Mouse (Mus musculus) embryonic facial prominence, embryonic 13.5 days (tissue): ENCODE results near the gene Cycs. TPM values are rescaled to one million over a fixed set of nuclear protein-coding genes. Genes with fewer than 3 reads are reported as not detected.

Experiments used
- ATAC-seq: fragments of 200-750 bp; cut with Nextera tagmentation; 2 replicates; pipeline ENCODE4 v1.8.0; 2017; ENCODE audit warnings: low read depth; ENCODE audit not compliant: insufficient number of reproducible peaks, insufficient read depth, low FRiP score, low TSS enrichment
- H3K27ac ChIP-seq: fragments of 300-500 bp; sonication (generic); 2 replicates; pipeline ENCODE4 v1.5.1; 2015; ENCODE audit warnings: moderate library complexity, mild to moderate bottlenecking, inconsistent platforms
- H3K27me3 ChIP-seq: fragments of 300-500 bp; sonication (generic); 2 replicates; pipeline ENCODE4 v1.6.1; 2015; ENCODE audit warnings: mild to moderate bottlenecking, inconsistent platforms
- H3K36me3 ChIP-seq: fragments of 300-500 bp; sonication (generic); 2 replicates; pipeline ENCODE4 v1.6.1; 2015; ENCODE audit warnings: mild to moderate bottlenecking, inconsistent platforms
- H3K4me1 ChIP-seq: fragments of 300-500 bp; sonication (generic); 2 replicates; pipeline ENCODE4 v1.6.1; 2015; ENCODE audit warnings: inconsistent platforms
- H3K4me2 ChIP-seq: fragments of 300-500 bp; sonication (generic); 2 replicates; pipeline ENCODE4 v1.6.1; 2015; ENCODE audit warnings: moderate library complexity, mild to moderate bottlenecking, inconsistent platforms
- H3K4me3 ChIP-seq: fragments of 300-500 bp; sonication (generic); 2 replicates; pipeline ENCODE4 v1.5.1; 2015; ENCODE audit warnings: mild to moderate bottlenecking, inconsistent platforms
- H3K9ac ChIP-seq: fragments of 300-500 bp; sonication (generic); 2 replicates; pipeline ENCODE4 v1.6.1; 2015; ENCODE audit warnings: mild to moderate bottlenecking, inconsistent platforms
- H3K9me3 ChIP-seq: fragments of 300-500 bp; sonication (generic); 2 replicates; pipeline ENCODE4 v1.6.1; 2016; ENCODE audit warnings: inconsistent platforms
- WGBS: fragments of 180-500 bp; shearing (Covaris S2); methylation state at CpG from one replicate; pipeline ENCODE4 v1.1.7; 2015; ENCODE audit warnings: mixed read lengths; 5-methylcytosine and 5-hydroxymethylcytosine counted together
- microRNA-seq: library from miRNA; unstranded; fragments of <30 nt; microRNA quantifications from one replicate; pipeline ENCODE4, GENCODE M21; 2016
- polyA plus RNA-seq: library from polyadenylated mRNA; unstranded; fragments of >200 nt; fragmentation: Nextera tagmentation; extraction: Ambion mirVana; gene quantifications from 2 replicates; pipeline ENCODE4 v1.2.1, GENCODE M21; 2015

Gene Cycs
- polyA plus RNA-seq, 1 experiment from 2014 or later, result 67.8 TPM

DNA sequence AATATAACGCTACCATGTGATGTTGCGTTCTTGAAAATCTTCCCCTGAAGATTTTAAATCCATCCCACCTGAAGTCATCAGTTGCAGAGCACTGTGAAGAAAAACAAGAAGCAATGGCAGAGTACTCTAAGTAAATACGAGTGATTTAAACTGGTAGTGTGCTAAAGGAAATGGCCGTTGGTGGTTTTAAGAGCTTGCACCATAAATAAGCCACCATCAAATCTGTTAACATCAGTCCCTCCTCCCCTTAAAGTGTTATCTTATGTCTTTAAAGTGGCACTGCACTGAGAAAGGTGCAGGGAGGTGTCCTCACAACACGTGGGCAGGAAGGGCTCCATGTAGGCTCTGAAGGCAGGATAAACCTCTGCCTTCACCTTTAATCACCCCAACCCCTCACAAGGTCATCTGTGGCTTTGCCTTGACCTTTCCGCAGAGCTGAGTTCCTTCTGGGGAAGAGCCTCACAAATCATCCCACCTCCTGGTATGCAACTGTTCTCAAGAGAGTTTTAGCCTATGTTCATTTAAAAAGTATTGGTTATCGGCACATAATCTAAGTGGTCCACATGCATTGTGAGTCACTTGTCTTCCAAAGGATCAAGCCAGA is 44.7 kb downstream of the Cycs start:
- no peaks in the 10 kb centered on the region for H3K27me3 ChIP-seq
- WGBS, result 84% methylated on average over 7 of the region's 7 CpGs
- no peak overlapping the region for H3K9ac ChIP-seq
- H3K27ac ChIP-seq, result no peak overlapping the region
- H3K4me3 ChIP-seq, result no peak overlapping the region
- H3K4me2 ChIP-seq, result no peak overlapping the region
- H3K4me1 ChIP-seq, result peaks cover 3% of the 10 kb centered on the region; the same call in 1 of the 2 replicates
- no peaks in the 10 kb centered on the region for H3K9me3 ChIP-seq
- no peak for ATAC-seq
- no peaks in the 10 kb centered on the region for H3K36me3 ChIP-seq

DNA sequence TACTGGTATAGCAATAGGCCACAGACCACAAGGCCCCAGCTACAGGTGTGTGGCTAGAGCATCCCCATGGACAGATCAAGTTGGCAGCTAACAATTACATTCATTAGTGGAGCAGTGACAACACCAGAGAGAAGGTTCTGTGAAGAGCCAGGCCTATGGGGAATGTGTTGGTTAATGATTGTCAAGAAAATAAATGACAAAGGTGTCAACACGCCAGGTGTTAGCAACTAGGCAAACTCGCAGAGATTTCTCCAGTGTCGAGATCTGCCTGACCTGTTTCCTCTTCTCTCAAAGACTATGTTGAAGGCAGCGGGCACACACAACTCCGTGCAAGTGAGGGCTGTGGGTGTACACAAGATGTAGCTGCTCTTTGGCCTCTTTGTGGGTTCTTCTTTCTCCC is 46.2 kb downstream of the Cycs start:
- Histone ChIP-seq H3K36me3 (no peaks in the 10 kb centered on the region), H3K27me3 (no peaks in the 10 kb centered on the region), H3K4me1 (no peaks in the 10 kb centered on the region), H3K27ac (no peak overlapping the region), H3K4me3 (no peak overlapping the region), H3K4me2 (no peak overlapping the region), H3K9ac (no peak overlapping the region), H3K9me3 (no peaks in the 10 kb centered on the region)
- 88% methylated on average over 5 of the region's 5 CpGs for WGBS
- no peak for ATAC-seq

DNA sequence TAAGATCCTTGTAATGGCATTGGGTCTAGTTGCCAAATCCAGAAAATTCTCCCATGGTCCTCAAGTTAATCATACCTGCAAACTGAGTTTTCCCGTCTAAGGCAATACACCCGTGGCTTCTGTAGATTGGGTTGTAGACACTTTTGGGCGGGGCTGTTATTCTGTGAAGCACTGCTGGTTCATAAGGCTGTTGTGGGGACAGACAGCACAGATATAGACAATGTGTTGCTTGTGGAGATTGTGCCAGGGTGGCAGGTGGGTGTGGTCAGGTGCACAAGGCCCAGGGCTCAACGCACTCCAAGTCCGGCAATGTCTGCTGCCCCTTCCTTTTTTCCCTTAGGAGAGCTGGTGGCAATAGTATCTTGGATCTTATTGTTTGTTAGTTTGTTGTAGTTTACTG is 48.0 kb downstream of the Cycs start:
- Histone ChIP-seq H3K36me3 (no peaks in the 10 kb centered on the region), H3K27ac (no peak overlapping the region), H3K4me1 (no peaks in the 10 kb centered on the region), H3K9me3 (no peaks in the 10 kb centered on the region), H3K4me2 (no peak overlapping the region), H3K27me3 (no peaks in the 10 kb centered on the region), H3K9ac (no peak overlapping the region), H3K4me3 (no peak overlapping the region)
- no peak for ATAC-seq
- WGBS, result 85% methylated on average over 5 of the region's 5 CpGs

Small RNA genes within 50 kb of the gene (microRNA-seq; reads per million reads assigned to microRNA genes)
- not detected for gene Mir6371

Other genes with a start within 250 kb of the Cycs start
- 13.9 and 15.1 TPM in 2 replicates for gene Osbpl3, start 110.3 kb downstream of the Cycs start, polyA plus RNA-seq
- gene 4921507P07Rik, start 30.1 kb upstream of the Cycs start, polyA plus RNA-seq, result 0.43 and 0.52 TPM in 2 replicates
- gene Npvf, start 87.9 kb upstream of the Cycs start, polyA plus RNA-seq, result not detected in 2 replicates